Mouse (Mus musculus): ENCODE measurements around the gene Tarsl2. TPM values are rescaled to one million over a fixed set of nuclear protein-coding genes. Genes with fewer than 3 reads are reported as not detected.

Tarsl2 gene
- total RNA-seq (2021) = 10 to 100 TPM; 33.9 to 34.3 TPM

- DNase-seq = peak; percentile 93
These were observed at the start of gene Tarsl2 for GRCm38 (mm10) chr7:65644643-65645351. Gene Tarsl2, plus strand, starts transcription at chr7:65644898.

DNA sequence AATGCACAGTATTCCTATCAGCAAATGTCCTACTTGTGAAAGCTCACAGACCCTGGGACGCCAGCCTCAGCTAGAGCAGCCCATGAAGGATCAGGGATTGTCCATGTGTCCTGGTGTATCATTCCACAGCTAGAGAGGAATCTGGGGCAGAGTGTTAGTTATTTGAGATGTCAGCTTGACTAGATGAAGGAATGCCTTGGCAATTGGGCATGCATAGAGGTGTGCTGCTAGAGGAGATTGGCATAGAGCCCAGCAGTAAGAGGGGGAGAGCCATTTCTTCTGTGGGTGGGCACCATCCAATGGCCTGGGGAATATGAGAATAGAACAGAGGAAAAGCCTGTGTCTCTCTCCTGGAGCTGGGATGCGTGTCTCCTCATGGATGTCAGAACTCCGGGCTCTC is 38.6 kb upstream of the Tarsl2 start:
- no peak for DNase-seq

- DNase-seq = no peak
These were observed 37.7 kb upstream of the Tarsl2 start for GRCm38 (mm10) chr7:65607003-65607402.

- DNase-seq = peak; percentile 56 to 60
These were observed 34.5 kb upstream of the Tarsl2 start for GRCm38 (mm10) chr7:65610171-65610570.

GRCm38 (mm10) chr7:65610673-65611072 is 34.0 kb upstream of the Tarsl2 start:
- DNase-seq = no peak

GRCm38 (mm10) chr7:65611298-65611697 is 33.4 kb upstream of the Tarsl2 start:
- DNase-seq = no peak

GRCm38 (mm10) chr7:65613723-65614122 is 31.0 kb upstream of the Tarsl2 start:
- no peak for DNase-seq

GRCm38 (mm10) chr7:65618751-65619150 is 25.9 kb upstream of the Tarsl2 start:
- no peak for DNase-seq

- no peak for DNase-seq
These were observed 24.0 kb upstream of the Tarsl2 start for GRCm38 (mm10) chr7:65620746-65621145.

DNA sequence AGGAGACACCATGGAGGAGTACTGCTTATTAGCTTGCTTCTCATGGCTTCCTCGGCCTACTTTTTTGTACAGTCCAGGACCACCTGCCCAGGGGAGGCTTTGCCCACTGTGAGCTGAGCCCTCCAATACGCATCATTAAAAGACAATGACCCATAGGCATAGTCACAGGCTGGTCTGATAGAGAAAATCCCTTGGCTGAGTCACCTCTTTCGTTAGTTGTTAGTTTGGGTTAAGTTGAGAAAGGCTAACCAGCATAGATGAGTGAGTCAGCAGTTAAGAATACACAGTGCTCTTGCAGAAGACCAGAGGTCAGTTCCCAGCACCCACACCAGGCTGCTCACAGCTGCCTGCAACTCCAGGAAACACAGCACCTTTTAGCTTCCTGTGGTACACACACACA is 21.4 kb upstream of the Tarsl2 start:
- no peak for DNase-seq

DNA sequence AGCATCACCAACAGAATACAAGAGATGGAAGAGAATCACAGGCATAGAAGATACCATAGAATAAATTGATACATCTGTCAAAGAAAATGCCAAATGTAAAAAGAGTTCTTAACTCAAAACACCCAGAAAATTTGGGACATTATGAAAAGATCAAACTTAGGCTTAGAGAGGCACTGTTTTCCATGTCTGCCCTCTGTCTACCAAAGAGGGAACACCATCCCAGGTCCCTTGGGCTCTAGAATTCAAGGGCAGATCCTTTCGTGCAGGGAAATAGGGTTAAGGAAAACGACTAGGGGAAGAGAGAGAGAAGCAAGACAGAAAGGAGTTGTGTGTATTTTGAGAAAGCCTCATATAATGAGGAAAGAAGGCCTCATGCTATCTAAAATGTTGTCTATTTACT is 19.2 kb upstream of the Tarsl2 start:
- DNase-seq = no peak

DNA sequence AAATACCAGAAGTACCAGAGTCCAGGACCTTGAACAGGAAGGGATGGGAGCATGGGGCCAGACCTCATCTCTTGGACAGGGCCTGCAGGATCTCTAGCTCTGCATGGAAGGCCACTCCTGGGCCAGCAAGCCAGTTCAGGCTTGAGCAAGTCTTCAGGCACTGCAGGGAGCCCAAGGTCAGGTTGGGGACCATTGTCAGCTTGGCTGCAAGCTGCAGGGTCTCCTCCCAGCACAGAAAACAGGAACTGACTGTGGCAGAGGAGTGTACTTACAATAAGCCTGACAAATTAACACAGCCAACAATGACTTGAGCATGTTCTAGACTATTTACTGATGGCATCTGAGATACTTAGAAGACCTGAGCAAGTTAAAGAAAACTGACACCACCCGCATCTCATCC is 14.9 kb upstream of the Tarsl2 start:
- no peak for DNase-seq

DNA sequence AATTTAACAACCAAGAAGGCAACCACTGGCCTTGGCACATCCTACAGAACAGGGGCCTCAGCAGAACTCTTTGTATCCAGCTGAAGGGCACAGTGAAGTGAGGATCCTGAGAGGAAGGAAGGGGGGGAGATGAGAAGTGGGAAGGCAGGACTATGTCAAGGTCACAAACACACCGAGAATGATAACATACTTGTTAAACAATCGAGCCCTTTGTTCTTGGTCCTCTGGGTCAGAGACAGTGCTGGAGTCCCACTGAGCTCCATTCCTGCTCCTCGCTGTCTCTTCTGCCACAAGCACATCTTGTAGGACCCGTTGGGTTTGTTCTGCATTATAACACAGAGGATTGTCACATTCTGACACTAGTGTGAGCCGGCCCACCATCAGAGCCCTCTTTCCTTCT is 14.0 kb upstream of the Tarsl2 start:
- DNase-seq = no peak

DNA sequence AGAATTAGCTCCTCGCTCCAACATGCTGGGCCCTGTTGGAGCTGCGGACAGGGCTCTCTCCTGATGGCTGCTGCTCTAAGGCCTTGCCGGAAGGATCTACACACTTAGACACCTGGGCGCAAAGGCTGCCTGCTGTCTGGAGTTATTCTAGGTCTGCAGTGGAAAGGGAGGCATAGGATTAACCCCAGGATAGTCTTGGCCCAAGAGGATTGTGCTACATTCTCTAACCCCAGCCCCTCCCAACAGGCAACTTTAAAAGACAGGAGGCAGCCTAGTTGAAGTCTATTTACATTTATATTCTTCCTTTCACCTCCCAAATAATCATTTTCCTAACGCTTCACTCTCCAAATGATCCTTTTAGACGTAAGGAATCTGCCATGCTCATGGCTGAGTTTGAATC is 8.9 kb upstream of the Tarsl2 start:
- no peak for DNase-seq

DNA sequence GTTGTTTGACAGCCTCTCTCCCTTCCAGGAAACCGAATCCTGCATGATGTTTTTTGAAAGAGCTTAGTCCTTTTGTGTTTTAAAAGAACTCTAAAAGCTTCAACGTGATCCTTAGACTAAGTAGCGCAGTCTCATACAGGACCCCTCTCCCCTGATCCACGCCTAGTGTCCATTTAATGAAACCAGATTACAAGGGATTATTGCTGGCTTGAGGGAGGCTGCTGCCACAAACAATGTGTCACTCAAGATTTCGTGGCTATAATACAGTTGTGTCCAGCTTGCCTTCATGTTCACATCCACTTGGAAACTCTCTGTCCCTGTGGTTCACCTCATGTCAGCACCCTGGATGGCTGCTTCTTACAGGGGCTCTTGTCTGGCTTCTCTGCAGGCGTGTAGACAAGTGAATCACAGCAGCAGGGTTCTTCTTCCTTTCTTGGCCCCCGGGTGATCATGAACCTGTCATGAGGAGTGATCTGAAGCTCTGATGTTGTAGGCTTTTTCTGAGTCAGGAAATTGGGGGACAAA is 8.3 kb upstream of the Tarsl2 start:
- DNase-seq = no peak

- DNase-seq = peak in 1 of 2 experiments; percentile 12
These were observed 6.4 kb upstream of the Tarsl2 start for GRCm38 (mm10) chr7:65638170-65638770.

DNA sequence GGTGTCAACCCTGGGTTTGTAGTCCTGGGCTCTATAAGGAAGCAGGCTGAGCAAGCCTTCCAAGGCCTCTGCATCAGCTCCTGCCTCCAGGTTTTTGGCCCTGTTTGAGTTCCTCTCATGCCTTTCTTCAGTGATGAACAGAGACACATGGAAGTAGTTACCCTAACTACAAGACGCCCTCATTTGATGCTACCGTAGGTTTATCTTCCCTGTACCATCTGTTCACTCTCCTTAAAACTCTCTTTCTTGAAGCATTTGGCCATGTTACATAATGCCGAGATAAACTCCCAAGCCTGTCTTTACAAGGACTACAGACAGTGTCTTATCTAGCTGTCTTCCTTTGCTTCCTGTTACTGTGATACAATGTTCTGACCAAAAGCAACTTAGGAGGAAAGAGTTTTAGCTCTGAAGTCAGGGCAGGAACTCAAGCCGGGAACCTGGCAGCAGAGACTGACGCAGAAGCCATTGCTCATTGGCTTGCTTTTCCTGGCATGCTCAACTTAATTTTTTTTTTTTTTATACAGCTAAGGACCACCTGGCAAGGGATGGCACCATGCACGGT is 4.8 kb upstream of the Tarsl2 start:
- DNase-seq = no peak

DNA sequence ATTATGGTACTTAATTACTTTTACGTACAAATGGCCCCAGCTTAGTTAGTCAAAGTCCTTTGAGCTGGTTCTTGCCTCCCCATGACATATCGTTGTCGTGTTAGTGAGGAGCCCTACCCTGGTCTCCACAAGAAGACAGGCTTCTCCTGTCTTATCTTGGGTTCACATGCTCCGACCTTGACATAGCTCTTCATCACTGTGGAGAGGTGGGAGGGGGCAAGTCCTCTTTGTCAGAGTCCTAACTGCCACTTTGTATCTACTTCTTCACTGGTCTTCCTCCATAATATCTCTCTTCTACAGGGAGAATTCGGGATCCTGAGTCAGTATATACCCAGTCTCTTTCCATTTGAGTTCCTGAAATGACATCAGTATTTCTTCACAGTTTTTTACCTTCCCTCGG is 4.0 kb upstream of the Tarsl2 start:
- DNase-seq = no peak

DNA sequence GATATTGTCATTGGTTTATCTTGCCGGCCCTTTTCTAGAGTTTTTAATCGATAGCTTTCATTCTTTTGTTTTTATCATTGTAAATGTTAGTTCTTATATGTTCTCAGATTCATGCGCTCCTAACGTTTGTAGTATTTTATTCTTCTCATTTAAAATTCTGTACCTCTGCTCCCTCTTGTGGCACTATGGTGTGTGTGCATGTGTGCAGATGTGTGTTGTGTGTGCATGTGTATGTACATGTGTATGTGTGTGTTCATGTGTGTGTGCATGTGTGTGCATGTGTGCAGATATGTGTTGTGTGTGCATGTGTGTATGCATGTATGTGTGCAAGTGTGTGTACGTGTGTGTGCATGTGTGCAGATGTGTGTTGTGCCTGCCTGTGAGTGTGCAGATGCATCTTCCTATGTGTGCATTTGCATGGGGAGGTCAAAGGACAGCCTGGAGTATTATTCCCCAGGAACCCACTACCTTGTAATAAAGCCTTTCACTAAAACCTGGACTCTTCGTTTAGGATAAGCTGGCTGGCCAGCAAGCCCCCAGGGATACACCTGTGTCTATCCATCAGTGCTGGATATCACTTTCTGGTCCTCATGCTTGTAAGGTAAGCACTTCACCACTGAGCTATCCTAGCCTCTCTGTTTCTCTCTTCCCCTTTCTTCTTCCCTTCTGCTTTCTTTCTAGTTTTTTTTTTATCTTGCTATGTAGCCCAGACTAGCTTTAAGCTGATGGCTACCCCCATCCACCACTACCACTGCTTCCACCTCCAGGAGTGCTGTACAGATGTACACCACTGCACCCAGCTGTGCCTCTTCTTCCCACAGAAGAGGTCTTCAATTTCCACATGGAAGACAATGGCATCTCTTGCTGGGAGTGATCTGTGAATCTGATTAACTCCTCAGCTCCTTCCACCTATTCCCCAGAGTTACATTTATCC is 2.1 kb upstream of the Tarsl2 start:
- no peak for DNase-seq

GRCm38 (mm10) chr7:65643861-65644421 is 757 bp upstream of the Tarsl2 start:
- no peak for DNase-seq

GRCm38 (mm10) chr7:65645996-65646395 is 1.3 kb downstream of the Tarsl2 start:
- no peak for DNase-seq

GRCm38 (mm10) chr7:65650662-65651061 is 6.0 kb downstream of the Tarsl2 start:
- no peak for DNase-seq
